Mouse (Mus musculus): ENCODE results near the gene Rcc1l.
A peak's percentile ranks its signal among the peaks of the same experiment; 100 is the strongest.

Gene Rcc1l

DNA sequence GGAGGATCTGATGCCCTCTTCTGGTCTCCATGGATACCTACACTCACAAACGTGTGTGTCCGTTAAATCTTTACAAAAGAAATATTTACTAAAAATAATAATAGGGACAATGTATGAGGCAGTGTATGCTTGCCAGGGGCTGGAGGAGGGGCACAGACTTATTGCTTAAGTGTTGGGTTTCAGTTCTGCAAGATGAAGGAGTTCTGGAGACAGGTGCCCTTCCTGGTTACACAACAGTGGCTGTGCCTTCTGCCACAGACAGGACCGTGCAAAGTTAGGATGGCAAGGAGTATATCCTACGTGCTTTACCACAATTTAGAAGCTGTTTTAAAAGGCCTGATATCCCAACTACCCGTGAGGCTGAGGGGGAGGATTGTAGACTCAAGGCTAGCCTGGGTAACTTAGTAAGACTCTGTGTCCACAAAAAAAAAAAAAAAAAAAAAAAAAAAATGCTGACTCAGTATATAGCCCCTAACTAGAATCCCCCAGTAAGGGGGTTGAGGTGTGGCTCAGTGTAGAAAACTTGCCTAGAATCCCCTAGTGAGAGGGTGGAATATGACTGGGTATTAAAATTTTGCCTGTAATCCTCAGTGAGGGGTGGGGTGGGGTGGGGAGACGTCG lies 60.8 kb downstream of the Rcc1l start:
- no peak for DNase-seq (ENCODE audit: low spot score)

DNA sequence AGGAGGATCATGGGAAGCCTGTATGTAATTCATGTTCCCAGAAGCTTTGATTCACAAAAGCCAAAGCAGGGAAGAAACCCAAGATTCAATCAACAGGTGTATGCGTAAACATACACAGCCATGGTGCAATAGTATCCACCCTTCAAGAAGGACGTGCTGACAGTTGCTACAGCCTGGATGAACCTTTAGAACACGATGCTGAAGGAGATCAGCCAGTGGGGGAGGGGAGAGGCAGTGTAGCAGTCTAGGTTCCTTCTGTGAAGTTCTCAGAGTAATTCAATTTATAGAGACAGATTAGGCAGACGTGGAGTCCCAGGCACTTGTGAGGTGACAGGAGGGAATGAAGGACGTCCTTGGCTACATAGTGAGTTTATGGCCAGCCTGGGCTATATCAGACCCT lies 61.6 kb downstream of the Rcc1l start:
- no peak for DNase-seq (ENCODE audit: low spot score)

DNA sequence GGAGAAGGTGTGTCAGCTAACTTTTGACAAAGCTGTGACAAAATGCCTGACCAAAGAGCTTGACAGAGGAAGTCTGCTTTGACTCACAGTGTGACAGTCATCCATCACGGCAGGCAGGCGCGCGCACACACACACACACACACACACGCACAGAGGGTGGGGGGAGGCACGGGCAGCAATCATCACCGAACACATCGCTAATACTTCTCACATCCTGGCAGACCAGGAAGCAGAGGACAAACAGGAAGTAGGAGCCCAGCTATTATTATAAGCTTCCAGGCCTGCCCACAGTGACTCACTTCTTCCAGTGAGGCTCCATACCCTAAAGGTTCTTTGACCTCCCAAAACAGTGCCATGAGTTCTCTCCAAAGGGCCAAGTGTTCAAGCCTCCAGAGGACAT lies 70.7 kb downstream of the Rcc1l start:
- no peak for DNase-seq (ENCODE audit: low spot score)

DNA sequence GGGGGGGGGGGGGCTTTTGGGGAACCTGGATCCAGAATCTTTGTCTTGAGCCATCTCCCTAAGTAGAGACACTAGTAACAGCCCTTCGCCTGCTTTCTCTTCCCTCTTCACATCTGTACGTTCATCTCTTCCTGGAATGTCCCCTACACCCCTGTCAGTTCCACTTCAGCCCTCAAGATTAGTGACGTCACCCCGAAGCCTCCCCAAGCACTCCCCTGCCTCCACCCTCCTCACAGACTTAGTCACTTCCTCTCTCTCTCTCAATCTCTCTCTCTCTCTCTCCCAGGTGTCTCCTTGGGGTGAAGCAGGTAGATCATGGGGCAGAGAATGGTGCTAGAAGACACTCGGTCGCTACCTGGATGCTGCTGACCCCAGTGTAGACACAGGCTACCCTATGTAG lies 73.9 kb downstream of the Rcc1l start:
- no peak for DNase-seq (ENCODE audit: low spot score)

DNA sequence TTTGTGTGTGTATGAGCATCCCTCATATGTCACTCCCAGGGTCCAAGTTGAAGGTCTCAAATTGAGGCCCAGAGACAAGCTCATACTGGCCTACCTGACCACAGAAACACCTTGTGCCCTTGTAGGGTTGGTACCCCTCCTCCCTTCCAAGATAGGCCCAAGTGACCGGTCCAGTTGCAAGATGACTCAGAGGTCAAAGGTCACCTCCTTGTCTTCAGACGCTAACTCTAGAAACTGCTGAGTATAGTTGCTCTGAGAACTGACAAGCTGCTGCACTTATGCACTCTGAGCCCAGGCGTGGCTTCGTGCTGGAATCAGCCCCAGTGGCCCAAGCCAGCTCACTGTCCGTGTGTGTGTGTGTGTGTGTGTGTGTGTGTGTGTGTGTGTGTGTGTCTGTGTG lies 74.7 kb downstream of the Rcc1l start:
- no peak for DNase-seq (ENCODE audit: low spot score)

DNA sequence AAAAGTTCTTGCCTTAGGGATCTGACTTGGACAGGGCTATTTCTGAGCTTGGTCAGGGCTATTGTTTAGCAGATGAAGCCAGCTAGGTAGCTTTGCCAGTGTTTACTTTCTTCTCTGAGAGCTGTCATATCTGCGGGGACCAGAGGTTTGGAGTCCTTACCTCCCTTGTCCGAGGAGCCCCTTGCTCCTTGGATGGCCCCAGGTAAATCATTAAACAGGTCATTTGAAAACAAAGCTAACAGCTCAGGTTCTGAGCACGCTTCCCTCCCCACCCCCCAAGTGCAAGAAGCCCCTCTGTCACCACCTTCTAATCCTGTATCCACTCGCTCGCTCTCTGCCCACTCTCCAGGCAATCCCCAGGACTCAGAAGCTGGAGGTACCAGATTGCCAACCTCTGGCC lies 75.3 kb downstream of the Rcc1l start:
- no peak for DNase-seq (ENCODE audit: low spot score)

DNA sequence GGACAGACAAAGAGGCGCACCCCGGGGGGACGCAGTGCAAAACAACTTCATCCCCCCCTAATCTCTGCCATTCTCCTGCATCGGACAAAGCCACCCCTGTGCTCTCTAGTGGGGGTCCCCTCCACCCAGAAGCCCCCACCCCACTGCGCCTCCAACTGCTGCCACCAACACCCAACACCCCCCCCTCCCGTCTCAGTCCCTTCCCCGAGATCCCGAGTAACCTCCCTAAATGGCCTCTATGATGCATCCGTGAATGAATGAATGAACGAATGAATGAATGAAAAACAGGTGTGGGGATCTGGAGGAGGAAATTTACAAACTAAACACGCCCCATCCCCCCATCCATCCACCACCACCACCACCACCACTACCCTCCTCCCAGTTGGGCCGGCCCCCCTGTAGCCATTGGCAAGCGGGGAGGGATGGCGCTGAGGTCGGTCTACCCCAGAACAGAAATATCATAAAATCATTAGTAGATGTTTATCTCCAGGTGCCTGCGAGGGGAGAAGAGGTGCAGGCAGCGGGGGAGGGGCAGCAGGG lies 76.3 kb downstream of the Rcc1l start:
- no peak for DNase-seq (ENCODE audit: low spot score)

DNA sequence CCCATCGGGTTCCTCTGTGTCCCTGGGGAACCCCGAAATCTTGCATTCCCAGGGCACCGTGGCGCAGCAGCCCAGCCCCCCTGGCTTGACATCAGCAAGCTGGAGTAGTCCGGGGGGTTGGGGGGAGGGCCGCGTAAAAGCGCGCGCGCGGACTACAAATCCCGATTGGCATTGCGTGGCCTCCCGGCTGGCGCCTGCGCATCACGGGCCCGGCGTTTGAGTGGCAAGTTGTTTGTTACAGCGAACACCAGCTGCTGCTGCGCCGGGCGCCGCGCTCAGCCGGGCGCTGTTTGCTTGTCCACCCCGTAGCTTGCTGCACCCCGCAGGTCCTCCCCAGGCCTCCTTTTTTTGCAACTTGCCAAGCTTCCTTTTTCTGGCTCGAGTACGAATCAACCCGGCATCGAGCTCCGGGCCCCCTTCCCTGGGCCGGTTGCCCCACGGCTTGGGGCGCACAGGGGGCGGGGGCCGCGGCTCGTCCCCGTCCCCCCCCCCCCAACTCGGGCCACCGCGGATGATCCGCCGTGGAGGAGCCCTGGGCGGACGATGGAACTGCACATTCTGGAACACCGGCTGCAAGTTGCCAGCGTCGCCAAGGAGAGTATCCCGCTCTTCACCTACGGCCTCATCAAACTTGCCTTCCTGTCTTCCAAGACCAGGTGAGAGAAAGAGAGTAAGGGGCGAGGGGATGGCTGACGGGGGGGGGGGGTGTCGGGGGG lies 76.9 kb downstream of the Rcc1l start, which contains the start of gene Castor2:
TSS of gene Castor2 (plus strand) at position 216 of the 716 bp plus-strand sequence.
- peak; percentile 84 for DNase-seq (ENCODE audit: low spot score)

DNA sequence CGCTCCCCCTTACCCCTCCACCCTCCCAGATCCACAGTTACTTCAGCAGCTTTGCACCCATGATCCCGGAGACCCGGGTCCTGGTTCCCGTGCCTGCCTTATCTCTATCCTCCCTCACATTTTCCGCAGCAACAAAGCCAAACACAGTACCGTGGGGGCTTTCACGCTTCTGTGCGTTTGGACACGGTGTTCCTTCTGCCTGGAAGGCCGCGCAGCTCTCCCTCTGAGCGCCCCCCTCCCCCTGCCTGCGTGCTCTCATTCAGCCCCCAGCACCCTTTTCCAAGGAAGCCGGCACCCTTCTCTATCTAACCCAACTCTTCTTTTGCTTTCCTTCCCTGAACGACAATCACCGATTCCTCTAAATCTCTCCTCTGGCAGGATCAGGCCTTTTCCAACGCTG lies 77.6 kb downstream of the Rcc1l start:
- peak; percentile 7 for DNase-seq (ENCODE audit: low spot score)

DNA sequence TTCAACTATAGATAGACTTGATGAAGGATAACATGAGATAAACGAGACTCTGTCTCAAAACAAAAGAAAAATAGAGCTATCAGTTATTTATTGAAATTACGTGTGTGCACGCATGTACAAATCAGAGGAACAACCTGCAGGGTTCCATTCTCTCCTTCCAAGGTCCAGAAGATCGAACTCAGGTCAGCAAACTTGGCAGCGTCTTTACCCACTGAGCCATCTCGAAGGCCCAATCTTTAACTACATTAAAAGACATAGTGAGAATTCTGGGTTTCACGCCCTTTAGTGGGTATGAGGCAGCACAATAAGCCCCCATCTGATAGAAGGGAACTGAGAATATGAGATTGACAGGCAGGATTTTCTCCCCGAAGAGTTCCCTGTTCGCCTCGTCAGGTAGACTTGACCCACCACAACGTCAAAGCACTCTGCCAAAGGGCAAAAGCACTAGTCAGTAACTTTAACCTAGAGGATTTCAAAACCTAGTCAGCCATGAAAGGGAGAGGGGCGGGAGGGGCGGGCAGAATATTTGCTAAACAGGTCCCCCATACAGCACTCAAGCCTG lies 78.2 kb downstream of the Rcc1l start:
- DNase-seq (ENCODE audit: low spot score) = no peak
